Mouse (Mus musculus) liver, postnatal 0 days (tissue): ENCODE measurements around the gene Kxd1. TPM values are rescaled to one million over a fixed set of nuclear protein-coding genes. Genes with fewer than 3 reads are reported as not detected.
A peak's percentile ranks its signal among the peaks of the same experiment; 100 is the strongest.

ENCODE experiments used
- ATAC-seq: fragments of 200-750 bp; cut with Nextera tagmentation; 2 replicates; pipeline ENCODE4 v1.8.0; 2017; ENCODE audit warnings: mild to moderate bottlenecking, moderate library complexity
- DNase-seq: peaks from one replicate; pipeline ENCODE4 v3.0.0-alpha.2; 2016
- H3K27ac ChIP-seq: fragments of 300-500 bp; sonication (generic); 2 replicates; pipeline ENCODE4 v1.5.1; 2014; ENCODE audit warnings: antibody characterized with exemption, moderate library complexity, mild to moderate bottlenecking, low read depth
- H3K27me3 ChIP-seq: fragments of 300-500 bp; sonication (generic); 2 replicates; pipeline ENCODE4 v1.6.1; 2014; ENCODE audit warnings: low read length, control low read depth, mixed read lengths; ENCODE audit not compliant: insufficient read depth
- H3K36me3 ChIP-seq: fragments of 300-500 bp; sonication (generic); replicated peaks from 2 replicates; pipeline ENCODE4 v1.6.1; 2014; ENCODE audit warnings: mild to moderate bottlenecking, control low read depth, low read length, moderate library complexity, mixed read lengths; ENCODE audit not compliant: insufficient read depth
- H3K4me1 ChIP-seq: fragments of 300-500 bp; sonication (generic); 2 replicates; pipeline ENCODE4 v1.6.1; 2014; ENCODE audit warnings: antibody characterized with exemption, mild to moderate bottlenecking, control low read depth; ENCODE audit not compliant: insufficient read depth
- H3K4me2 ChIP-seq: fragments of 300-500 bp; sonication (generic); 2 replicates; pipeline ENCODE4 v1.6.1; 2014; ENCODE audit warnings: low read depth, mild to moderate bottlenecking, low read length, moderate library complexity, mixed read lengths
- H3K4me3 ChIP-seq: fragments of 300-500 bp; sonication (generic); 2 replicates; pipeline ENCODE4 v1.5.1; 2014; ENCODE audit warnings: low read depth, low read length
- H3K9ac ChIP-seq: fragments of 300-500 bp; sonication (generic); replicated peaks from 2 replicates; pipeline ENCODE4 v1.6.1; 2014; ENCODE audit warnings: mild to moderate bottlenecking, moderate library complexity
- H3K9me3 ChIP-seq: fragments of 300-500 bp; sonication (generic); 2 replicates; pipeline ENCODE4 v1.6.1; 2016; ENCODE audit warnings: mild to moderate bottlenecking, control low read depth, low read length, mixed read lengths
- CTCF ChIP-seq: sonication (generic); IDR thresholded peaks from 2 replicates; pipeline ENCODE4 v1.5.1; 2016; ENCODE audit warnings: antibody characterized with exemption, low read depth
- EP300 ChIP-seq: IDR thresholded peaks from 2 replicates; pipeline ENCODE4 v1.6.1; 2016; ENCODE audit warnings: antibody characterized with exemption, low read depth, mild to moderate bottlenecking
- WGBS: fragments of 180-500 bp; shearing (Covaris S2); extraction: QIAGEN DNeasy Blood & Tissue Kit; methylation state at CpG from one replicate; pipeline ENCODE4 v1.1.7; 2014; ENCODE audit not compliant: insufficient replicate concordance; 5-methylcytosine and 5-hydroxymethylcytosine counted together
- polyA plus RNA-seq: library from polyadenylated mRNA; unstranded; fragments of >200 nt; fragmentation: Nextera tagmentation; extraction: Ambion mirVana; gene quantifications from 2 replicates; pipeline ENCODE4 v1.2.1, GENCODE M21; 2015

The Kxd1 gene
- polyA plus RNA-seq, 1 experiment from 2014 or later = 43.1 TPM

- no peaks in the 10 kb centered on the region for H3K27me3 ChIP-seq
- DNase-seq (no peak), ATAC-seq (no peak)
- H3K36me3 ChIP-seq = peaks cover 6% of the 10 kb centered on the region; the same call in 1 of the 2 replicates
- no peak overlapping the region for H3K9ac ChIP-seq
- H3K4me3 ChIP-seq = no peak overlapping the region
- peak overlapping the region; percentile 79; the same call in 1 of the 2 replicates for H3K27ac ChIP-seq
- H3K4me2 ChIP-seq = no peak overlapping the region
- TF ChIP-seq CTCF (no peak), EP300 (no peak)
- WGBS = 13% methylated on average over 1 of the region's 1 CpGs
- peaks cover 73% of the 10 kb centered on the region for H3K4me1 ChIP-seq
- no peaks in the 10 kb centered on the region for H3K9me3 ChIP-seq
These were observed 25.1 kb upstream of the Kxd1 start for GRCm38 (mm10) chr8:70552836-70553235.

GRCm38 (mm10) chr8:70551558-70552161 is 23.9 kb upstream of the Kxd1 start:
- Histone ChIP-seq H3K4me1 (peaks cover 71% of the 10 kb centered on the region), H3K9me3 (no peaks in the 10 kb centered on the region), H3K4me2 (0 out of 2 replicates have a peak overlapping the region, but pooled peaks have one; percentile 6), H3K27me3 (no peaks in the 10 kb centered on the region), H3K9ac (no peak overlapping the region; the same call in 1 of the 2 replicates), H3K27ac (peak overlapping the region; percentile 67), H3K36me3 (peaks cover 6% of the 10 kb centered on the region; the same call in 1 of the 2 replicates), H3K4me3 (no peak overlapping the region)
- ATAC-seq (no peak), DNase-seq (no peak)
- 36% methylated on average over 3 of the region's 3 CpGs for WGBS
- TF ChIP-seq CTCF = no peak
- 0 out of 2 replicates have a peak, but pooled peaks have one; percentile 8 for TF ChIP-seq EP300

- TF ChIP-seq EP300 (no peak), CTCF (peak; percentile 20)
- H3K4me1 ChIP-seq = peaks cover 78% of the 10 kb centered on the region
These were observed 21.8 kb upstream of the Kxd1 start for GRCm38 (mm10) chr8:70549412-70550184.

GRCm38 (mm10) chr8:70547762-70548161 is 20.0 kb upstream of the Kxd1 start:
- Histone ChIP-seq H3K9ac (no peak overlapping the region), H3K9me3 (no peaks in the 10 kb centered on the region), H3K27me3 (no peaks in the 10 kb centered on the region), H3K4me3 (no peak overlapping the region), H3K36me3 (peaks cover 6% of the 10 kb centered on the region), H3K4me1 (peaks cover 75% of the 10 kb centered on the region), H3K27ac (peak overlapping the region; percentile 35; the same call in 1 of the 2 replicates), H3K4me2 (no peak overlapping the region)
- DNase-seq (no peak), ATAC-seq (no peak)
- no peak for TF ChIP-seq EP300
- no peak for TF ChIP-seq CTCF
- 77% methylated on average over 6 of the region's 6 CpGs for WGBS

More at GRCm38 (mm10) chr8:70549412-70550184, 21.8 kb upstream of the Kxd1 start:
- DNase-seq (no peak), ATAC-seq (no peak)
- Histone ChIP-seq H3K9ac (no peak overlapping the region), H3K9me3 (no peaks in the 10 kb centered on the region), H3K27me3 (no peaks in the 10 kb centered on the region), H3K27ac (0 out of 2 replicates have a peak overlapping the region, but pooled peaks have one; percentile 35), H3K36me3 (peaks cover 6% of the 10 kb centered on the region), H3K4me3 (no peak overlapping the region), H3K4me2 (no peak overlapping the region)
- 57% methylated on average over 10 of the region's 10 CpGs for WGBS

- no peak for DNase-seq
These were observed 18.7 kb upstream of the Kxd1 start for GRCm38 (mm10) chr8:70546412-70546811.

GRCm38 (mm10) chr8:70544200-70544687 is 16.5 kb upstream of the Kxd1 start:
- 0 out of 2 replicates have a peak overlapping the region, but pooled peaks have one; percentile 1 for H3K4me3 ChIP-seq
- DNase-seq = peak; percentile 82

More at GRCm38 (mm10) chr8:70546412-70546811, 18.7 kb upstream of the Kxd1 start:
- Histone ChIP-seq H3K9me3 (no peaks in the 10 kb centered on the region), H3K36me3 (peaks cover 6% of the 10 kb centered on the region), H3K27ac (no peak overlapping the region), H3K4me1 (peaks cover 70% of the 10 kb centered on the region), H3K4me2 (no peak overlapping the region), H3K4me3 (no peak overlapping the region), H3K27me3 (no peaks in the 10 kb centered on the region), H3K9ac (peak overlapping the region; percentile 34; the same call in 1 of the 2 replicates)
- no peak for TF ChIP-seq EP300
- no peak for TF ChIP-seq CTCF
- 60% methylated on average over 4 of the region's 4 CpGs for WGBS
- ATAC-seq = no peak

More at GRCm38 (mm10) chr8:70544200-70544687, 16.5 kb upstream of the Kxd1 start:
- Histone ChIP-seq H3K9ac (peak overlapping the region; percentile 54), H3K4me2 (peak overlapping the region; percentile 58; the same call in 1 of the 2 replicates), H3K36me3 (no peaks in the 10 kb centered on the region; the same call in 1 of the 2 replicates), H3K27ac (peak overlapping the region; percentile 99), H3K4me1 (peaks cover 64% of the 10 kb centered on the region), H3K9me3 (no peaks in the 10 kb centered on the region), H3K27me3 (no peaks in the 10 kb centered on the region)
- 27% methylated on average over 6 of the region's 6 CpGs for WGBS
- TF ChIP-seq CTCF = peak; percentile 66
- peak; percentile 81 for TF ChIP-seq EP300
- peak; percentile 57 for ATAC-seq
